Comparison of ENCODE assay signal across 24 mouse cellular contexts in genomic region chr13:104058761-104059160, GRCm38 (mm10). TPM values are rescaled to one million over a fixed set of nuclear protein-coding genes. Genes with fewer than 3 reads are reported as not detected.
DNase-seq lines count a peak whose midpoint lies in the region; ATAC-seq lines count a peak whose summit lies in the region.
"Had no signal": no experiment of that assay in that cellular context is flagged by ENCODE, and none has a peak within 500 bp of the region (broad histone marks: within the 10 kb centered on the region; RNA-seq: fewer than 3 reads in every experiment).

No protein-coding gene starts in this region.

- peaks cover 13% of the 10 kb centered on the region for H3K36me3 ChIP-seq in heart, embryonic 10.5 days
- H3K36me3 ChIP-seq in heart, embryonic 12.5 days, result peaks cover 21% of the 10 kb centered on the region
- H3K36me3 ChIP-seq in forebrain, embryonic 15.5 days, result peaks cover 1% of the 10 kb centered on the region; the same call in 1 of the 2 replicates

- no peak overlapping the region for H3K9ac ChIP-seq in heart, embryonic 12.5 days
- no peak overlapping the region for H3K9ac ChIP-seq in forebrain, embryonic 15.5 days (replicated peaks)
- H3K9ac ChIP-seq: heart, embryonic 13.5 days; hindbrain, embryonic 14.5 days had no signal

- H3K9me3 ChIP-seq in heart, embryonic 10.5 days, result no peaks in the 10 kb centered on the region
- H3K9me3 ChIP-seq in heart, embryonic 12.5 days (replicated peaks), result no peaks in the 10 kb centered on the region
- H3K9me3 ChIP-seq in forebrain, embryonic 15.5 days, result no peaks in the 10 kb centered on the region
- H3K9me3 ChIP-seq: G1E; heart, embryonic 13.5 days had no signal

- H3K4me3 ChIP-seq in heart, embryonic 10.5 days, result no peak overlapping the region
- H3K4me3 ChIP-seq in heart, embryonic 12.5 days, result no peak overlapping the region
- H3K4me3 ChIP-seq in forebrain, embryonic 15.5 days, result no peak overlapping the region
- H3K4me3 ChIP-seq: heart, embryonic 13.5 days had no signal

- 82% methylated on average over 9 of the region's 9 CpGs for WGBS in heart, embryonic 10.5 days
- 79% methylated on average over 9 of the region's 9 CpGs for WGBS in heart, embryonic 12.5 days
- WGBS in forebrain, embryonic 15.5 days, result 90% methylated on average over 9 of the region's 9 CpGs

- peak; percentile 66 for DNase-seq in heart, embryonic 10.5 days (ENCODE audit: low spot score)
- peak; percentile 32 to 38 for DNase-seq in thymus, postnatal 10 days (ENCODE audit: low spot score in 2 of 2)
- peak; percentile 25 to 51 for DNase-seq in thymus, postnatal 36 days
- DNase-seq in ovary, postnatal 14 days (ENCODE audit: low spot score), result no peak
- no peak for DNase-seq in spleen, postnatal 4 days (ENCODE audit: low spot score in 2 of 2)
- DNase-seq: adrenal gland, postnatal 10 days; adrenal gland, postnatal 36 days; B cell, adult 2 months; cerebellum, adult 18-20 months; cerebellum, adult 9-10 months; cerebellum, postnatal 14 days; gastrocnemius, postnatal 25 days; heart, postnatal 14 days; heart, postnatal 4 days had no signal

- no peak overlapping the region for H3K4me2 ChIP-seq in heart, embryonic 12.5 days
- no peak overlapping the region for H3K4me2 ChIP-seq in forebrain, embryonic 15.5 days (replicated peaks)
- H3K4me2 ChIP-seq: heart, embryonic 13.5 days; hindbrain, embryonic 14.5 days had no signal

- H3K27me3 ChIP-seq in heart, embryonic 10.5 days (ENCODE audit: insufficient read depth, poor library complexity, severe bottlenecking), result no peaks in the 10 kb centered on the region
- H3K27me3 ChIP-seq in heart, embryonic 12.5 days (replicated peaks), result no peaks in the 10 kb centered on the region
- H3K27me3 ChIP-seq in forebrain, embryonic 15.5 days, result no peaks in the 10 kb centered on the region
- H3K27me3 ChIP-seq: CH12.LX; heart, embryonic 13.5 days; Patski had no signal

- ATAC-seq in heart, embryonic 12.5 days (ENCODE audit: insufficient number of reproducible peaks, low FRiP score), result no peak
- ATAC-seq in forebrain, embryonic 15.5 days (replicated peaks), result no peak
- ATAC-seq: forebrain, embryonic 14.5 days; hindbrain, postnatal 0 days; inflammation-experienced regulatory T-cells, adult 6 months; Patski had no signal

- no peak overlapping the region for H3K27ac ChIP-seq in heart, embryonic 10.5 days
- H3K27ac ChIP-seq in heart, embryonic 12.5 days (ENCODE audit: poor library complexity, severe bottlenecking), result no peak overlapping the region
- no peak overlapping the region for H3K27ac ChIP-seq in forebrain, embryonic 15.5 days (replicated peaks)
- H3K27ac ChIP-seq: hindbrain, embryonic 14.5 days; hindbrain, postnatal 0 days had no signal

- peaks cover 23% of the 10 kb centered on the region for H3K4me1 ChIP-seq in heart, embryonic 10.5 days
- H3K4me1 ChIP-seq in heart, embryonic 12.5 days (replicated peaks), result peaks cover 23% of the 10 kb centered on the region
- H3K4me1 ChIP-seq in forebrain, embryonic 15.5 days, result 0 out of 2 replicates have a peak, but pooled peaks cover 3% of the 10 kb centered on the region

RNA-seq across cellular contexts. Expression of gene Nln, which starts 50.7 kb away (rescaled TPM):
- 22.2 and 27.2 TPM in 2 replicates for polyA plus RNA-seq in heart, embryonic 10.5 days (2016; fragmentation: Nextera tagmentation; extraction: Ambion mirVana)
- 25.7 and 26.9 TPM in 2 replicates for polyA plus RNA-seq in heart, embryonic 12.5 days (2016; fragmentation: Nextera tagmentation; extraction: Ambion mirVana)
- 35.7 and 38.1 TPM in 2 replicates for polyA plus RNA-seq in forebrain, embryonic 15.5 days (2015; fragmentation: Nextera tagmentation; extraction: Ambion mirVana)

RNA-seq across cellular contexts. Expression of gene Sgtb, which starts 50.8 kb away (rescaled TPM):
- 3.1 and 4.1 TPM in 2 replicates for polyA plus RNA-seq in heart, embryonic 10.5 days (2016; fragmentation: Nextera tagmentation; extraction: Ambion mirVana)
- 2.5 and 3.5 TPM in 2 replicates for polyA plus RNA-seq in heart, embryonic 12.5 days (2016; fragmentation: Nextera tagmentation; extraction: Ambion mirVana)
- polyA plus RNA-seq in forebrain, embryonic 15.5 days (2015; fragmentation: Nextera tagmentation; extraction: Ambion mirVana), result 32.2 and 34.4 TPM in 2 replicates

Comparison
In these comparisons a context has a peak if more than half of its experiments do, and no peak if none do; other contexts are left out.
1. DNase-seq: peak in heart, embryonic 10.5 days (single experiment), thymus, postnatal 10 days (2 of 2) and thymus, postnatal 36 days (2 of 2); none in ovary, postnatal 14 days (single experiment) and spleen, postnatal 4 days (0 of 2).